Mouse (Mus musculus): Measurements from ENCODE around the gene Papolb. TPM values are rescaled to one million over a fixed set of nuclear protein-coding genes. Genes with fewer than 3 reads are reported as not detected.

Papolb gene
- polyA plus RNA-seq, 1 experiment = 0.02 TPM

GRCm38 (mm10) chr5:142510061-142510414, 19.8 kb downstream of the Papolb start:
- Histone ChIP-seq H3K36me3 (ENCODE audit: control insufficient read depth, insufficient read depth) (no peaks in the 10 kb centered on the region), H3ac (ENCODE audit: control insufficient read depth, insufficient read length) (no peak overlapping the region), H3K4me2 (ENCODE audit: low read depth) (no peak overlapping the region), H3K4me3 (no peak overlapping the region), H3K79me2 (ENCODE audit: control insufficient read depth, insufficient read depth) (no peaks in the 10 kb centered on the region), H3K27me3 (ENCODE audit: control insufficient read depth, insufficient read depth, insufficient read length) (no peaks in the 10 kb centered on the region)
- TF ChIP-seq USF1 (IDR thresholded peaks at IDR 0.05; ENCODE audit: low read depth) (no peak), E2F4 (IDR thresholded peaks at IDR 0.05; ENCODE audit: insufficient read depth) (no peak), MYOG (IDR thresholded peaks at IDR 0.05; ENCODE audit: control insufficient read depth in 1 of 3, insufficient read depth in 1 of 3, insufficient read length in 2 of 3, low read depth in 2 of 3) (no peak), CEBPB (IDR thresholded peaks at IDR 0.05; ENCODE audit: insufficient read depth, poor library complexity, severe bottlenecking) (no peak), REST (IDR thresholded peaks at IDR 0.05; ENCODE audit: insufficient read depth, insufficient read length) (no peak), TCF3 (IDR thresholded peaks at IDR 0.05; ENCODE audit: insufficient read length, low read depth) (no peak), MAX (IDR thresholded peaks at IDR 0.05; ENCODE audit: low read depth) (no peak), POLR2AphosphoS2 (IDR thresholded peaks at IDR 0.05; ENCODE audit: insufficient read length, low read depth) (no peak), POLR2A (IDR thresholded peaks at IDR 0.05; ENCODE audit: insufficient read length, low read depth) (no peak), TCF12 (IDR thresholded peaks at IDR 0.05; ENCODE audit: insufficient read depth, poor library complexity, severe bottlenecking) (no peak), SRF (IDR thresholded peaks at IDR 0.05; ENCODE audit: control insufficient read depth, insufficient read length, low read depth) (no peak), MYOD1 (IDR thresholded peaks at IDR 0.05; ENCODE audit: control insufficient read depth in 1 of 3, insufficient read length in 2 of 3, low read depth in 2 of 3) (no peak)

- no peak for TF ChIP-seq POLR2AphosphoS2 (IDR thresholded peaks at IDR 0.05; ENCODE audit: insufficient read length, low read depth)
- no peak for TF ChIP-seq TCF12 (IDR thresholded peaks at IDR 0.05; ENCODE audit: insufficient read depth, poor library complexity, severe bottlenecking)
- no peak for TF ChIP-seq CEBPB (IDR thresholded peaks at IDR 0.05; ENCODE audit: insufficient read depth, poor library complexity, severe bottlenecking)
- TF ChIP-seq E2F4 (IDR thresholded peaks at IDR 0.05; ENCODE audit: insufficient read depth) = no peak
- no peak for TF ChIP-seq SRF (IDR thresholded peaks at IDR 0.05; ENCODE audit: control insufficient read depth, insufficient read length, low read depth)
- no peak for TF ChIP-seq TCF3 (IDR thresholded peaks at IDR 0.05; ENCODE audit: insufficient read length, low read depth)
- TF ChIP-seq REST (IDR thresholded peaks at IDR 0.05; ENCODE audit: insufficient read depth, insufficient read length) = no peak
- no peak for TF ChIP-seq MYOD1 (IDR thresholded peaks at IDR 0.05; ENCODE audit: control insufficient read depth in 1 of 3, insufficient read length in 2 of 3, low read depth in 2 of 3)
- no peak for TF ChIP-seq MYOG (IDR thresholded peaks at IDR 0.05; ENCODE audit: control insufficient read depth in 1 of 3, insufficient read depth in 1 of 3, insufficient read length in 2 of 3, low read depth in 2 of 3)
- TF ChIP-seq POLR2A (IDR thresholded peaks at IDR 0.05; ENCODE audit: insufficient read length, low read depth) = no peak
- no peak for TF ChIP-seq MAX (IDR thresholded peaks at IDR 0.05; ENCODE audit: low read depth)
- no peak for TF ChIP-seq USF1 (IDR thresholded peaks at IDR 0.05; ENCODE audit: low read depth)
- no peaks in the 10 kb centered on the region for H3K36me3 ChIP-seq (ENCODE audit: control insufficient read depth, insufficient read depth)
- H3ac ChIP-seq (ENCODE audit: control insufficient read depth, insufficient read length) = no peak overlapping the region
- no peak overlapping the region for H3K4me2 ChIP-seq (ENCODE audit: low read depth)
- no peak overlapping the region for H3K4me3 ChIP-seq
- H3K27me3 ChIP-seq (ENCODE audit: control insufficient read depth, insufficient read depth, insufficient read length) = no peaks in the 10 kb centered on the region
- H3K79me2 ChIP-seq (ENCODE audit: control insufficient read depth, insufficient read depth) = no peaks in the 10 kb centered on the region
Measured at GRCm38 (mm10) chr5:142509141-142510060, 20.5 kb downstream of the Papolb start.

- Histone ChIP-seq H3K27me3 (ENCODE audit: control insufficient read depth, insufficient read depth, insufficient read length) (no peaks in the 10 kb centered on the region), H3K79me2 (ENCODE audit: control insufficient read depth, insufficient read depth) (no peaks in the 10 kb centered on the region), H3K4me2 (ENCODE audit: low read depth) (no peak overlapping the region), H3K36me3 (ENCODE audit: control insufficient read depth, insufficient read depth) (no peaks in the 10 kb centered on the region), H3K4me3 (no peak overlapping the region), H3ac (ENCODE audit: control insufficient read depth, insufficient read length) (no peak overlapping the region)
- no peak for TF ChIP-seq REST (IDR thresholded peaks at IDR 0.05; ENCODE audit: insufficient read depth, insufficient read length)
- TF ChIP-seq TCF3 (IDR thresholded peaks at IDR 0.05; ENCODE audit: insufficient read length, low read depth) = no peak
- no peak for TF ChIP-seq TCF12 (IDR thresholded peaks at IDR 0.05; ENCODE audit: insufficient read depth, poor library complexity, severe bottlenecking)
- no peak for TF ChIP-seq USF1 (IDR thresholded peaks at IDR 0.05; ENCODE audit: low read depth)
- TF ChIP-seq MYOD1 (IDR thresholded peaks at IDR 0.05; ENCODE audit: control insufficient read depth in 1 of 3, insufficient read length in 2 of 3, low read depth in 2 of 3) = peak in 1 of 3 experiments; percentile 52
- TF ChIP-seq MAX (IDR thresholded peaks at IDR 0.05; ENCODE audit: low read depth) = no peak
- peak in 1 of 3 experiments; percentile 11 for TF ChIP-seq MYOG (IDR thresholded peaks at IDR 0.05; ENCODE audit: control insufficient read depth in 1 of 3, insufficient read depth in 1 of 3, insufficient read length in 2 of 3, low read depth in 2 of 3)
Measured at GRCm38 (mm10) chr5:142505695-142506423, 24.0 kb downstream of the Papolb start.

GRCm38 (mm10) chr5:142504175-142504574, 25.7 kb downstream of the Papolb start:
- TF ChIP-seq SRF (IDR thresholded peaks at IDR 0.05; ENCODE audit: control insufficient read depth, insufficient read length, low read depth) (no peak), E2F4 (IDR thresholded peaks at IDR 0.05; ENCODE audit: insufficient read depth) (no peak), REST (IDR thresholded peaks at IDR 0.05; ENCODE audit: insufficient read depth, insufficient read length) (no peak), MYOD1 (IDR thresholded peaks at IDR 0.05; ENCODE audit: control insufficient read depth in 1 of 3, insufficient read length in 2 of 3, low read depth in 2 of 3) (no peak), CEBPB (IDR thresholded peaks at IDR 0.05; ENCODE audit: insufficient read depth, poor library complexity, severe bottlenecking) (no peak), MAX (IDR thresholded peaks at IDR 0.05; ENCODE audit: low read depth) (no peak), MYOG (IDR thresholded peaks at IDR 0.05; ENCODE audit: control insufficient read depth in 1 of 3, insufficient read depth in 1 of 3, insufficient read length in 2 of 3, low read depth in 2 of 3) (no peak), POLR2A (IDR thresholded peaks at IDR 0.05; ENCODE audit: insufficient read length, low read depth) (no peak), USF1 (IDR thresholded peaks at IDR 0.05; ENCODE audit: low read depth) (no peak), TCF12 (IDR thresholded peaks at IDR 0.05; ENCODE audit: insufficient read depth, poor library complexity, severe bottlenecking) (no peak), TCF3 (IDR thresholded peaks at IDR 0.05; ENCODE audit: insufficient read length, low read depth) (no peak), POLR2AphosphoS2 (IDR thresholded peaks at IDR 0.05; ENCODE audit: insufficient read length, low read depth) (no peak)
- no peak overlapping the region for H3ac ChIP-seq (ENCODE audit: control insufficient read depth, insufficient read length)
- no peak overlapping the region for H3K4me2 ChIP-seq (ENCODE audit: low read depth)
- no peaks in the 10 kb centered on the region for H3K36me3 ChIP-seq (ENCODE audit: control insufficient read depth, insufficient read depth)
- no peak overlapping the region for H3K4me3 ChIP-seq
- no peaks in the 10 kb centered on the region for H3K27me3 ChIP-seq (ENCODE audit: control insufficient read depth, insufficient read depth, insufficient read length)
- no peaks in the 10 kb centered on the region for H3K79me2 ChIP-seq (ENCODE audit: control insufficient read depth, insufficient read depth)

Data from myocyte (in vitro differentiated cells).